Mouse (Mus musculus) midbrain, embryonic 13.5 days (tissue): Measurements from ENCODE around the gene Ociad1. TPM values are rescaled to one million over a fixed set of nuclear protein-coding genes. Genes with fewer than 3 reads are reported as not detected.

Source experiments
- ATAC-seq: fragments of 200-750 bp; cut with Nextera tagmentation; 2 replicates; pipeline ENCODE4 v1.8.0; 2017; ENCODE audit warnings: mild to moderate bottlenecking, moderate TSS enrichment, moderate library complexity
- H3K27ac ChIP-seq: fragments of 300-500 bp; sonication (generic); 2 replicates; pipeline ENCODE4 v1.5.1; 2015; ENCODE audit warnings: inconsistent platforms, mild to moderate bottlenecking, moderate library complexity
- H3K27me3 ChIP-seq: fragments of 300-500 bp; sonication (generic); 2 replicates; pipeline ENCODE4 v1.6.1; 2015; ENCODE audit warnings: mild to moderate bottlenecking, inconsistent platforms
- H3K36me3 ChIP-seq: fragments of 300-500 bp; sonication (generic); 2 replicates; pipeline ENCODE4 v1.6.1; 2015; ENCODE audit warnings: mild to moderate bottlenecking, inconsistent platforms
- H3K4me1 ChIP-seq: fragments of 300-500 bp; sonication (generic); replicated peaks from 2 replicates; pipeline ENCODE4 v1.6.1; 2015; ENCODE audit warnings: inconsistent platforms
- H3K4me2 ChIP-seq: fragments of 300-500 bp; sonication (generic); replicated peaks from 2 replicates; pipeline ENCODE4 v1.6.1; 2015; ENCODE audit warnings: moderate library complexity, mild to moderate bottlenecking, inconsistent platforms
- H3K4me3 ChIP-seq: fragments of 300-500 bp; sonication (generic); replicated peaks from 2 replicates; pipeline ENCODE4 v1.5.1; 2015; ENCODE audit warnings: mild to moderate bottlenecking, inconsistent platforms
- H3K9ac ChIP-seq: fragments of 300-500 bp; sonication (generic); replicated peaks from 2 replicates; pipeline ENCODE4 v1.6.1; 2015; ENCODE audit warnings: mild to moderate bottlenecking, inconsistent platforms
- H3K9me3 ChIP-seq: fragments of 300-500 bp; sonication (generic); 2 replicates; pipeline ENCODE4 v1.6.1; 2016; ENCODE audit warnings: mild to moderate bottlenecking, inconsistent platforms
- WGBS: fragments of 180-500 bp; shearing (Covaris S2); methylation state at CpG from one replicate; pipeline ENCODE4 v1.1.7; 2015; 5-methylcytosine and 5-hydroxymethylcytosine counted together
- polyA plus RNA-seq: library from polyadenylated mRNA; unstranded; fragments of >200 nt; fragmentation: Nextera tagmentation; extraction: Ambion mirVana; gene quantifications from 2 replicates; pipeline ENCODE4 v1.2.1, GENCODE M21; 2015

The Ociad1 gene
- polyA plus RNA-seq, result 249 and 251 TPM in 2 replicates

DNA sequence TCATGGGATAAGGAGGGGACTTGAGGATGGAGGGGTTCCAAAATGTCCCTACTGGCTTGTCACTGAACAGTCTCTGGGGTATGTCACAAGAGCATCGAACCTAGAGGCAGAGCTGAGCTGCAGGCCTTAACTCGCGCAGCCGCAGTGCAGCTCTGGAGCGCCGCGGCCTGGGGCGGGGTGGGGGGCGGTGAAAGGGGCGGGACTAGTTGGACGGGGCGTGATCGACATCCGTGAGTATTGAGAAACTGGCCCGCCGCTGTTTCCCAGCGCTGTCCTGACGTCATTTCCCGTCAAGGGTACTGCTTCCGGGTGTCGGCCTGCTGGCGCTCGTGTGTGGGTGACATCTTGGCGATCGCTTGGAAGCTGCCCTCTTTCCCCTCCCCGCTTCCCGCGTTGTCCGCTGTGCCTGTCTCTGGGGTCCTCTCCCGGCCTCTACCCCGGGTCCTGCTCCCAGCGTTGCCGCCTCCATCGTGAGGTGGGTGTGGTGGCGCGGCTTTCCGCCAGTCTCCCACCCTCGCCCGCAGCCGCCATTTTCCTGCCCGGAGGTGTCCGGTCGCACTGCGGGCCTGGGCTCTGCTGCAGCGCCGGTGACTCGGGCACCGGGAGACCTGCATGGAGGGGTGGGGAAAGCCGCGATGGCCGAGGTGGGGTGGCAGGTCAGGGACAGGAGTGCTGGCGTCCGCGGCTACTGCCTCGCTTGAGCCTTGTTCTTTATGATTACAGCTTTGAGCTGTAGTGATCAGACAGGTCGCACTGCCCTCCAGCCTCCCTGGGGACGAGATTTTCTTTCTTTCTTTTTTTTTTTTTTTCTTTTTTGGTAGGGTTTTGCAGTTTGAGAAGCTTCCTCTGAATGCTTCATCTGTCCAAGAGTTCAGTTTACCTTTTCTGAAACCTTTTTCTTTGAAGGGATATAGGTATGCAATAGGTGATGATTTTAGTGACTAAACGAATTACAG lies at the start of gene Ociad1:
Gene Ociad1, plus strand, starts transcription at position 283 of the 956 bp plus-strand sequence.
- Histone ChIP-seq H3K36me3 (peaks cover 16% of the 10 kb centered on the region), H3K9ac (peak within 1 kb of the TSS; percentile 92), H3K4me3 (peak within 1 kb of the TSS; percentile 84), H3K4me1 (peaks cover 24% of the 10 kb centered on the region), H3K4me2 (peak within 1 kb of the TSS; percentile 78), H3K27ac (peak within 1 kb of the TSS; percentile 95), H3K27me3 (no peaks in the 10 kb centered on the region), H3K9me3 (no peaks in the 10 kb centered on the region)
- WGBS, result under 1% methylated on average over 58 of the region's 58 CpGs
- peak; percentile 100 for ATAC-seq

DNA sequence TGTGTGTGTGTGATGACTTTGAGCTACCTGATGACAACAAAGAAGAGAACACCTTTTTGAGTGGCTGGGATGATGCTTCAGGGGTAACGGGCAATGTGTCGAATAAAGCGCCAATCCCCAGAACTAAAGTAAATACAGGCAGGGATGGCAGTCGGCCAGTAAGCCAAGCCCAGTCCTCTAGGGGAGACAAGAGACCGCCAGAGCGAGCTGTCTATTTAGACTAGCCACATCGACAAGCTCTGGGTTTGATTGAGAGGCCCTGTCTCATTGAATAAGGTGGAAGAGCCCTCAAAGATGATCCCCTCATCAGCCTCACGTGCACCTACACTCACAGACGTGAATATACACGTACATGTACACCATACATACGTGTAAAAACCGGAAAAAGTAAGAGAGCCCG lies 48.2 kb upstream of the Ociad1 start:
- H3K27ac ChIP-seq, result 0 out of 2 replicates have a peak overlapping the region, but pooled peaks have one; percentile 22
- H3K27me3 ChIP-seq, result no peaks in the 10 kb centered on the region
- no peaks in the 10 kb centered on the region for H3K9me3 ChIP-seq
- peaks cover 22% of the 10 kb centered on the region for H3K4me1 ChIP-seq
- no peak overlapping the region for H3K9ac ChIP-seq
- peak; percentile 62 for ATAC-seq
- no peak overlapping the region for H3K4me2 ChIP-seq
- no peaks in the 10 kb centered on the region for H3K36me3 ChIP-seq
- no peak overlapping the region for H3K4me3 ChIP-seq
- 71% methylated on average over 13 of the region's 13 CpGs for WGBS

DNA sequence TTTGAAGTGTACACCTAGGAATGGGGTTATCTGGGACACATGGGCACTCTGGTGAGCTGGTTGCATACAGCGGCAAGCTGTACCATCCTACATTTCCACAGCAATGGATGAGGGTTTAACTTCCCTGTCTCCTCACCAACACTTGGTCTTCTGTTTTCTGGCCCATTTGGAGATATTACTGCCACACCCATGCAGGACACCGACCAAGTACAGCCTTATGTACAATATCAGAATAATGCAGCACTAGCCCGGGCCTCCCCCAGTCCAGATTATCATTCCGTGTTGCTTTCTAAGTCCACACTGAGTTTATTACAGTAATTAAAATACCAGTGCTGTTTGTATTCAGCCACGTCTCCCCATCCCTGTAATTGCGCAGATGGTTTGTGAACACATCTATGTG lies 46.2 kb upstream of the Ociad1 start:
- Histone ChIP-seq H3K36me3 (no peaks in the 10 kb centered on the region), H3K4me2 (no peak overlapping the region), H3K27ac (no peak overlapping the region), H3K9me3 (no peaks in the 10 kb centered on the region), H3K4me3 (no peak overlapping the region), H3K27me3 (no peaks in the 10 kb centered on the region), H3K4me1 (peaks cover 27% of the 10 kb centered on the region), H3K9ac (no peak overlapping the region)
- ATAC-seq, result no peak
- WGBS, result 97% methylated on average over 6 of the region's 6 CpGs

DNA sequence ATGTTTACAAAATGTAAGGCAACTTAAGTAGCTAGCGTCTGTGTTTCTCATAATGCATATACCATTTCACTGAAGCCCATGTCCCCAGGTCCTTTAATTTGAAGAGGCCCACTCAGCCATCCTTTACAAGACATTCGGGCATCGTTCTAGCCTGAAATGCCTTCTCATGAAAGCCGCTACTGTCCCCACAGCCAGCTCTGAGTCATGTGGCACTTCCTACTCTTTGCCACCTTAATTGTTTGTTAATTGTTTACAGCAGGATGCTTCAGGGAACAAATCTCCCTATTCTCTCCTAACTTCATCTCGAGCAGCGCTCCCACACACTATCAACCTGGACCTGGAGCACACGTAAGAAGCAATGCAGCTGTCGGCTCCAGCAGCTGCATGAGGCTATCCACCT lies 44.4 kb upstream of the Ociad1 start:
- no peak overlapping the region for H3K4me3 ChIP-seq
- no peak overlapping the region for H3K4me2 ChIP-seq
- no peak overlapping the region for H3K9ac ChIP-seq
- ATAC-seq, result no peak
- no peaks in the 10 kb centered on the region for H3K36me3 ChIP-seq
- H3K27me3 ChIP-seq, result no peaks in the 10 kb centered on the region
- peaks cover 23% of the 10 kb centered on the region for H3K4me1 ChIP-seq
- no peak overlapping the region for H3K27ac ChIP-seq
- WGBS, result 84% methylated on average over 8 of the region's 8 CpGs
- H3K9me3 ChIP-seq, result no peaks in the 10 kb centered on the region

DNA sequence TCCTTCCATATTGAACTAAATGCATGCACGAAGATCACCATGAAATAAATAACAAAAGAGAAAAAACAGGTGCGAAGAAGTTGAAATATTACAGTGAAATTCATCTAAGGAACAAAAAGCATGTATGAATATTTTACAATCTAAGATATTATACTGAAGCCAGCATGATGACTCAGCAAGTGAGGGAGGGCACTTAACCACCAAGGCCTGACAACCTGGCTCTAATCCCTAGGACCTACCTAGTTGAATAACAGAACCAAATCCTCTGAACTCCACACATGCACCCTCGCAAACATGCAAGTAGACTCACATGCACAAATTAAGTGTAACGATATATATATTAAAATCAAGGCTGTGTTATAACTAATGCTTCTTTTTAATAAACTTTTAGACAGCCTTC lies 43.2 kb upstream of the Ociad1 start:
- Histone ChIP-seq H3K4me1 (peaks cover 33% of the 10 kb centered on the region), H3K9ac (no peak overlapping the region), H3K9me3 (no peaks in the 10 kb centered on the region), H3K4me3 (no peak overlapping the region), H3K27ac (no peak overlapping the region), H3K27me3 (no peaks in the 10 kb centered on the region), H3K4me2 (no peak overlapping the region), H3K36me3 (no peaks in the 10 kb centered on the region)
- 96% methylated on average over 4 of the region's 4 CpGs for WGBS
- ATAC-seq, result no peak

DNA sequence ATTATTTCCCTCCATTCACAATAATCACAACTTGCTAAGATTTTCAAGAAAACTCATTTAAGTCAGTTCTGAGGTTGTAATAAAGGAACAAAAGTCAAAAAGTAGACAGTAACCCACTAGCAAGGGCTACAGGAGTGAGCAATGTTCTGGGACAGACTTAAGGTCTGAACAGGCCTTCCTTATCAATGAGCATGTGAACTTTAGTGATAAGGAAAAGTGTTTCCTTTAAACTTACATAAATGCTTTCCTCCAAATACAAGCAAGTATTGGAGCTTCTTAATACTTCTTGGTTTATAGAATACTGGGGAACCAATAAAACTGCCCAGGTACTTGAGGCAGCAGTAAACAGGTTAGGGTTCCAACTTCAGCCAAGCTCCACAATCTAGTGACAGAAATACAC lies 39.8 kb upstream of the Ociad1 start:
- Histone ChIP-seq H3K9ac (no peak overlapping the region), H3K36me3 (no peaks in the 10 kb centered on the region), H3K4me1 (peaks cover 42% of the 10 kb centered on the region), H3K4me2 (no peak overlapping the region), H3K27me3 (no peaks in the 10 kb centered on the region), H3K9me3 (no peaks in the 10 kb centered on the region), H3K27ac (no peak overlapping the region), H3K4me3 (no peak overlapping the region)
- ATAC-seq, result no peak

DNA sequence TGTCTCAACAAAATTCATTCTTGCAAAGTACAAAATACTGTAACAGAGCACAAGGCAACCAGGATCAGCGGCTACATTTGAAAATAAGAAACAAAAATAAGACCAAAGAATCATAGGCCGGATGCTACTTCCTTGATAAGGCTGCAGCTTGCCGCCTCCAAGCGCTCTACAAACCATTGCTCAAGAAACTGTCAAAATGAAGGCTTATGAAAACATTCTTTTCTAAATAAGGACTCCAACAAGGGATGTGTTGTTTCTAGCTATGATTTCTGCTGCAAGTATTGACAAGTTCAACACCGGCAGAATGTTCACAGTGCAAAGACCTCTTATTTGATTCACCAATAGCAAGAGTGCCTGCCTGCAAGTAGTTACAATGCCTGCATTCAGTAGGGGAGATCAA lies 37.9 kb upstream of the Ociad1 start:
- H3K36me3 ChIP-seq, result no peaks in the 10 kb centered on the region
- peaks cover 39% of the 10 kb centered on the region for H3K4me1 ChIP-seq
- H3K9me3 ChIP-seq, result no peaks in the 10 kb centered on the region
- peak overlapping the region; percentile 95 for H3K9ac ChIP-seq
- H3K4me2 ChIP-seq, result peak overlapping the region; percentile 75
- no peak overlapping the region for H3K27ac ChIP-seq
- 49% methylated on average over 5 of the region's 5 CpGs for WGBS
- no peak for ATAC-seq
- H3K27me3 ChIP-seq, result no peaks in the 10 kb centered on the region
- peak overlapping the region; percentile 94 for H3K4me3 ChIP-seq

DNA sequence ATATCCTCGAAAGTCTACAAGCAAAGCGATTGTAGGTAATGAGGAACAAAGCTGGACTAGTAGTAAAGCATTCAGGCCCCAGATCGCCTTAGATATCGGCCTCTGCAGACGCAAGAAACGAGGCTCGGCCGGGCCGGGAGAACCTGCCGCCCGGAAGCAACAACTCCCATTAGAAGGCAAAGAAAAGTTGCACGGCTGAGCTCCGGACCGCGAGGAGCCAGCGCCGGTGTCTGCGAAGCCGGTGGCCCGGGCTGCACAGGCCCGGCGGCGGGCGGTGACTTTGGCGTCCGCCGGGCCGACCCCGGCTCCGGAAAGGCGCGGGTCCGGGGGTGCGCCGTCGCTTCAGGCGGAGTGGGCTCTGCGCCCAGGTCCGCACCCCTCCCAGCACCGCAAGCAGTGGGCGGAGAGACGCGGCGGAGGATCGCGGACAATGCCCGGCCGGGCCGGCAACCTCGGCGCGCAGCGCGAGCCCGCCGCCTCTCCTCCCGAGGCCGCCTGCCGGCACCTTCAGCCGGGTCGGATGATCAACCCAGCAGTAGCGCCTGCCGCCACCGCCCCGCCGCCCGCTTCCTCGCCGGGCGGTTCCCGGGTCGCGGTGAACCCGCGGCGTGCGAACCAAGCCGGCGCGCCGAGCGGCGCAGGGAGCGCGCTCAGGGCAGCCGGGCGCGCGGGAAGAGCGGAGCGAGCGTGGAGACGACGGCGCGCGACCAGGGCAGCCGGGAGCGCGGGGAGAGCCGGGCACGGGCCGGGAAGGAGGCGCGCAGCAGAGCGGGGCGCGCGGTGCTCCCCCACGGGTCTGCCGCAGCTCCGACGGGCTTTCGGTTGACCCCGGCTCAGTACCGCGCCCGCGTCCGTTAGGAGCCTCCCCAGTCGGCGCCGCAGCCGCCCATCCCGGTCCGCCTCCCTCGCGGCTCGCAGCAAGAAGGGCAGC lies 37.0 kb upstream of the Ociad1 start:
- Histone ChIP-seq H3K9ac (peak overlapping the region; percentile 95), H3K4me3 (peak overlapping the region; percentile 94), H3K27ac (peak overlapping the region; percentile 98), H3K27me3 (no peaks in the 10 kb centered on the region), H3K4me1 (peaks cover 35% of the 10 kb centered on the region), H3K36me3 (no peaks in the 10 kb centered on the region), H3K9me3 (no peaks in the 10 kb centered on the region), H3K4me2 (peak overlapping the region; percentile 75)
- under 1% methylated on average over 121 of the region's 129 CpGs for WGBS
- ATAC-seq, result peak; percentile 56

DNA sequence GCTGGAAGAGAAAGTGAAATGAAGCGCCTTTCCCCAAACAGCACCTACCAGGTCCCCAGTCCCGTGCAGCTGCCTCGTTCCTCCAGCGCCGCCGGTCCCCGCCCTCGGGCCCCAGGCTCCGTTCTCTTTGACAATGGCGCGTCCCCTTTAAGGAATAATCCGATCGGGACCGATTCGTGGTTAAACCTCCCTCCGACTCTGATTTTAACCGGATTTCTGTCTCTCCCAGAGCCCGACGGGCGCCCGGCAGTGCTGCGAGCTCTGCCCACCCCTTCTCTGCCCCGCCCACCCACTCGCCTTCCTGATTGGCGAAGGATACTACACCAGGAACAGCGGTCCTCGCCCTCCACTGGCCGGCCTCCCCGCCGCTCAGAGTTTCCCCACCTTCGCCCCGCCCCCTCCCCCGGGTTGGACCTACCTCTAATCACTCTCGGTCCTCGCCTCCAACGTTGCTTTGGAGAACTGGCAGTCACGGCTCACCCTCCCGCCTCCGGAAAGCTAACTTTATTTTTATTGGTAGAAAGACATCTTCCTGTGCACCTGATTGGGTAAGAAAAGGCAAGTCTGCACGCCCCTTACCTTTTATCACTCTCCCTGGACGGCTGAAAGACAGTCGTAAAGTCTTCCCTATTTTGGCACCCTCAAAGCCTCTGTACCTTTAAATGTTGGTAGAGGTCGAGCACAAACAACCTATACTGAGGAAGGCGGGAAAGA lies 36.1 kb upstream of the Ociad1 start, which contains the start of gene Fryl:
Gene Fryl, minus strand, starts transcription at position 268 of the 714 bp plus-strand sequence.
- no peaks in the 10 kb centered on the region for H3K27me3 ChIP-seq
- H3K4me2 ChIP-seq, result peak within 1 kb of the TSS; percentile 75
- peak within 1 kb of the TSS; percentile 98 for H3K27ac ChIP-seq
- H3K4me1 ChIP-seq, result peaks cover 35% of the 10 kb centered on the region
- peak; percentile 99 for ATAC-seq
- H3K4me3 ChIP-seq, result peak within 1 kb of the TSS; percentile 94
- peak within 1 kb of the TSS; percentile 95 for H3K9ac ChIP-seq
- under 1% methylated on average over 44 of the region's 44 CpGs for WGBS
- no peaks in the 10 kb centered on the region for H3K36me3 ChIP-seq
- no peaks in the 10 kb centered on the region for H3K9me3 ChIP-seq

DNA sequence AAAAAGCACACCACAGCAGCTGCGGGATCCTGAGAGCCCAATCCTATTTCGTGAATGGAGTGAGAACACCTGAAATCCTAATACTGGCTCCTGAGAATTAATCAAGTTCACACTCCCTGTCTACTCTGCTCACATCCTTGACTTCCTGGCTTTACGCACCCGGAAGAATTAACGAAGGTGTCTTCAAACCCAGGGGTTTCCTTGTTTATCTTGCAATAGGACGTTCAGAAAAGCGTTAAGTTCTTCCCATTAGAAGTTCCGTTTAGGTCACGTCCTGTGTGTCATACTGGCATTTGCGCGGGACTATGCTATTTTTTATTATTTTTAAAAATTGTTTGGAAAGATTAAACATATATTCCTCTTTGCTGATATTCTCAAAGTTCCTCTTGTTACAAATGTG lies 35.5 kb upstream of the Ociad1 start:
- H3K27ac ChIP-seq, result peak overlapping the region; percentile 64
- 4% methylated on average over 11 of the region's 11 CpGs for WGBS
- no peak for ATAC-seq

DNA sequence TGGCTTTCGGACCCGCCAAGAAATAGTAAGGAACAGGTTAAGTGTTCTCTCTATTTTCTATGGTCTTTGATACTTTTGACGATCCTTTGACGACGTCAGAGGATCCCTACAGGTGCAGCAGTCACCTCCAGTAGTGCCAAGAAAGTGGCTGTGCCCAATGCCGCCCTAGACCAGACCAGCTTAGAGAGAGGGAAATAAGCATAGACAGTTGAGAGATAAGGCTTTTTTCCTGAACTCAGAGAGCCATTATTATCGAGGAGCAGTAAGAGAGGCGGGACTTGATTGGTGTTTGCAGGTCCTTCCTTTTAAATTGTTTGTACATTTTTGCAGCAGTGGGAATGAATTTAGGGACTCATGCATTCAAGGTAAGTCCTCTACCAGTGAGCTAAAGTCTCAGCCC lies 34.9 kb upstream of the Ociad1 start:
- no peak overlapping the region for H3K9ac ChIP-seq
- H3K9me3 ChIP-seq, result no peaks in the 10 kb centered on the region
- peaks cover 31% of the 10 kb centered on the region for H3K4me1 ChIP-seq
- no peak for ATAC-seq
- H3K27ac ChIP-seq, result no peak overlapping the region
- H3K27me3 ChIP-seq, result no peaks in the 10 kb centered on the region
- H3K36me3 ChIP-seq, result no peaks in the 10 kb centered on the region
- H3K4me2 ChIP-seq, result peak overlapping the region; percentile 60
- 58% methylated on average over 8 of the region's 8 CpGs for WGBS
- no peak overlapping the region for H3K4me3 ChIP-seq

More for the DNA sequence above, 35.5 kb upstream of the Ociad1 start:
- Histone ChIP-seq H3K9me3 (no peaks in the 10 kb centered on the region), H3K4me1 (peaks cover 32% of the 10 kb centered on the region), H3K4me2 (peak overlapping the region; percentile 60), H3K9ac (peak overlapping the region; percentile 50), H3K27me3 (no peaks in the 10 kb centered on the region), H3K36me3 (no peaks in the 10 kb centered on the region), H3K4me3 (peak overlapping the region; percentile 46)
